Mouse (Mus musculus): ENCODE results near the gene Setx. TPM values are rescaled to one million over a fixed set of nuclear protein-coding genes. Genes with fewer than 3 reads are reported as not detected.
A peak's percentile ranks its signal among the peaks of the same experiment; 100 is the strongest.
"Not testable (repeated sequence)": the region's sequence is repeated elsewhere in the genome, so short reads cannot be mapped to it uniquely, and the experiment has no call there.

Gene Setx
- polyA plus RNA-seq, 1 experiment from 2014 or later, result 11.1 TPM

- Histone ChIP-seq H3K36me3 (no peaks in the 10 kb centered on the region), H3K4me1 (peaks cover 8% of the 10 kb centered on the region; the same call in 1 of the 2 replicates), H3K27ac (no peak overlapping the region), H3K9ac (no peak overlapping the region), H3K9me3 (no peaks in the 10 kb centered on the region), H3K4me3 (no peak overlapping the region), H3K27me3 (no peaks in the 10 kb centered on the region), H3K4me2 (replicated peaks) (no peak overlapping the region)
- 91% methylated on average over 14 of the region's 14 CpGs for WGBS
- no peak for ATAC-seq (ENCODE audit: low FRiP score, low read depth)
Measured at GRCm38 (mm10) chr2:29099646-29100045, 24.3 kb upstream of the Setx start.

GRCm38 (mm10) chr2:29100822-29101534 is 23.0 kb upstream of the Setx start:
- no peak overlapping the region for H3K27ac ChIP-seq
- H3K27me3 ChIP-seq, result no peaks in the 10 kb centered on the region
- no peak overlapping the region for H3K4me3 ChIP-seq
- WGBS, result 72% methylated on average over 7 of the region's 7 CpGs
- ATAC-seq (ENCODE audit: low FRiP score, low read depth), result no peak
- H3K4me2 ChIP-seq (replicated peaks), result no peak overlapping the region
- H3K9me3 ChIP-seq, result no peaks in the 10 kb centered on the region
- no peaks in the 10 kb centered on the region for H3K36me3 ChIP-seq
- H3K4me1 ChIP-seq, result peaks cover 8% of the 10 kb centered on the region; the same call in 1 of the 2 replicates
- H3K9ac ChIP-seq, result no peak overlapping the region

GRCm38 (mm10) chr2:29102416-29103377 is 21.3 kb upstream of the Setx start:
- H3K4me1 ChIP-seq; H3K4me2 ChIP-seq (replicated peaks); H3K27me3 ChIP-seq; H3K4me3 ChIP-seq; H3K27ac ChIP-seq; H3K9me3 ChIP-seq; H3K9ac ChIP-seq; ATAC-seq (ENCODE audit: low FRiP score, low read depth); H3K36me3 ChIP-seq: not testable (repeated sequence)
- 88% methylated on average over 9 of the region's 10 CpGs for WGBS

GRCm38 (mm10) chr2:29120969-29121368 is 3.0 kb upstream of the Setx start:
- Histone ChIP-seq H3K27me3 (no peaks in the 10 kb centered on the region), H3K9ac (no peak overlapping the region), H3K4me3 (no peak overlapping the region), H3K4me1 (peaks cover 3% of the 10 kb centered on the region), H3K4me2 (replicated peaks) (no peak overlapping the region), H3K27ac (no peak overlapping the region), H3K9me3 (no peaks in the 10 kb centered on the region), H3K36me3 (no peaks in the 10 kb centered on the region)
- no peak for ATAC-seq (ENCODE audit: low FRiP score, low read depth)

- H3K4me2 ChIP-seq (replicated peaks), result no peak overlapping the region
- no peak overlapping the region for H3K4me3 ChIP-seq
- ATAC-seq (ENCODE audit: low FRiP score, low read depth), result no peak
- H3K9ac ChIP-seq, result no peak overlapping the region
- WGBS, result 75% methylated on average over 3 of the region's 3 CpGs
- H3K27ac ChIP-seq, result no peak overlapping the region
- H3K4me1 ChIP-seq, result peaks cover 12% of the 10 kb centered on the region
- no peaks in the 10 kb centered on the region for H3K9me3 ChIP-seq
- H3K27me3 ChIP-seq, result no peaks in the 10 kb centered on the region
- H3K36me3 ChIP-seq, result peaks cover 8% of the 10 kb centered on the region
Measured at GRCm38 (mm10) chr2:29122446-29122845, 1.5 kb upstream of the Setx start.

- Histone ChIP-seq H3K9me3 (no peaks in the 10 kb centered on the region), H3K27ac (no peak overlapping the region), H3K4me2 (replicated peaks) (peak overlapping the region; percentile 81), H3K4me1 (peaks cover 12% of the 10 kb centered on the region), H3K27me3 (no peaks in the 10 kb centered on the region), H3K9ac (peak overlapping the region; percentile 53), H3K4me3 (peak overlapping the region; percentile 82), H3K36me3 (peaks cover 29% of the 10 kb centered on the region)
- ATAC-seq (ENCODE audit: low FRiP score, low read depth), result no peak
- under 1% methylated on average over 24 of the region's 24 CpGs for WGBS
Measured at GRCm38 (mm10) chr2:29124571-29124935, 572 bp downstream of the Setx start.

- Histone ChIP-seq H3K27me3 (no peaks in the 10 kb centered on the region), H3K27ac (peak overlapping the region; percentile 93), H3K4me1 (peaks cover 12% of the 10 kb centered on the region), H3K9me3 (no peaks in the 10 kb centered on the region), H3K4me2 (replicated peaks) (peak overlapping the region; percentile 81), H3K9ac (peak overlapping the region; percentile 92), H3K4me3 (peak overlapping the region; percentile 82), H3K36me3 (peaks cover 35% of the 10 kb centered on the region)
- under 1% methylated on average over 73 of the region's 81 CpGs for WGBS
- peak; percentile 99 for ATAC-seq (ENCODE audit: low FRiP score, low read depth)
Measured at GRCm38 (mm10) chr2:29124936-29125701, 1.1 kb downstream of the Setx start.

GRCm38 (mm10) chr2:29130118-29130899 is 6.3 kb downstream of the Setx start:
- H3K36me3 ChIP-seq, result peaks cover 67% of the 10 kb centered on the region
- 96% methylated on average over 7 of the region's 7 CpGs for WGBS
- ATAC-seq (ENCODE audit: low FRiP score, low read depth), result no peak
- H3K9me3 ChIP-seq, result no peaks in the 10 kb centered on the region
- H3K4me1 ChIP-seq, result peaks cover 12% of the 10 kb centered on the region
- no peaks in the 10 kb centered on the region for H3K27me3 ChIP-seq
- no peak overlapping the region for H3K27ac ChIP-seq
- no peak overlapping the region for H3K4me3 ChIP-seq
- H3K9ac ChIP-seq, result no peak overlapping the region
- no peak overlapping the region for H3K4me2 ChIP-seq (replicated peaks)

- Histone ChIP-seq H3K9ac (no peak overlapping the region), H3K27ac (no peak overlapping the region), H3K4me1 (no peaks in the 10 kb centered on the region), H3K9me3 (no peaks in the 10 kb centered on the region), H3K4me2 (replicated peaks) (no peak overlapping the region), H3K27me3 (no peaks in the 10 kb centered on the region), H3K36me3 (peaks cover 65% of the 10 kb centered on the region), H3K4me3 (no peak overlapping the region)
- no peak for ATAC-seq (ENCODE audit: low FRiP score, low read depth)
Measured at GRCm38 (mm10) chr2:29135161-29135560, 11.2 kb downstream of the Setx start.

GRCm38 (mm10) chr2:29151941-29152340 is 28.0 kb downstream of the Setx start:
- Histone ChIP-seq H3K4me2 (replicated peaks) (no peak overlapping the region), H3K4me3 (no peak overlapping the region), H3K36me3 (peaks cover 90% of the 10 kb centered on the region), H3K27ac (no peak overlapping the region), H3K9me3 (no peaks in the 10 kb centered on the region), H3K9ac (no peak overlapping the region), H3K27me3 (no peaks in the 10 kb centered on the region), H3K4me1 (no peaks in the 10 kb centered on the region)
- WGBS, result 83% methylated on average over 2 of the region's 2 CpGs
- no peak for ATAC-seq (ENCODE audit: low FRiP score, low read depth)

GRCm38 (mm10) chr2:29168067-29168466 is 44.1 kb downstream of the Setx start:
- Histone ChIP-seq H3K27me3 (no peaks in the 10 kb centered on the region), H3K27ac (no peak overlapping the region), H3K36me3 (peaks cover 82% of the 10 kb centered on the region), H3K9ac (no peak overlapping the region), H3K4me2 (replicated peaks) (no peak overlapping the region), H3K9me3 (no peaks in the 10 kb centered on the region), H3K4me1 (no peaks in the 10 kb centered on the region), H3K4me3 (no peak overlapping the region)
- WGBS, result 90% methylated on average over 5 of the region's 5 CpGs
- ATAC-seq (ENCODE audit: low FRiP score, low read depth), result no peak
